Mouse (Mus musculus): ENCODE measurements around the gene Snupn. TPM values are rescaled to one million over a fixed set of nuclear protein-coding genes. Genes with fewer than 3 reads are reported as not detected.

The Snupn gene
- total RNA-seq, 1 experiment: 18.2 TPM

GRCm38 (mm10) chr9:56981502-56981901, 30.8 kb downstream of the Snupn start:
- TF ChIP-seq MAFK (IDR thresholded peaks at IDR 0.05; ENCODE audit: insufficient read depth, low read depth, low read length) (no peak), HCFC1 (IDR thresholded peaks at IDR 0.05; ENCODE audit: borderline replicate concordance, insufficient read depth, low read length) (no peak), ZC3H11A (IDR thresholded peaks at IDR 0.05; ENCODE audit: borderline replicate concordance, low read depth, low read length) (no peak), ZNF384 (IDR thresholded peaks at IDR 0.05; ENCODE audit: low read depth, low read length) (no peak), CHD2 (IDR thresholded peaks at IDR 0.05; ENCODE audit: low read depth, low read length) (no peak)

GRCm38 (mm10) chr9:56994286-56995197, 43.9 kb downstream of the Snupn start, which contains the start of gene Ptpn9:
TSS of gene Ptpn9 (plus strand) at chr9:56994923.
- Histone ChIP-seq H3K4me1 (ENCODE audit: control insufficient read depth in 2 of 2, insufficient read depth in 2 of 2, low read length in 2 of 2, poor library complexity in 1 of 2) (peaks cover 2 to 4% of the 10 kb centered on the region in 2 experiments; a peak in 2 of 4 replicates), H3K9ac (ENCODE audit: insufficient read depth, low read depth, low read length, poor library complexity, severe bottlenecking) (peak within 1 kb of the TSS; percentile 85), H3K27ac (ENCODE audit: insufficient read depth, low read depth, low read length, poor library complexity, severe bottlenecking) (peak within 1 kb of the TSS; percentile 54; the same call in 1 of the 2 replicates), H3K36me3 (ENCODE audit: control insufficient read depth, insufficient read depth, low read length, poor library complexity, severe bottlenecking) (no peaks in the 10 kb centered on the region), H3K9me3 (ENCODE audit: control insufficient read depth, insufficient read depth, low read depth, low read length) (no peaks in the 10 kb centered on the region), H3K4me3 (ENCODE audit: insufficient read depth in 1 of 2, low read depth in 1 of 2, low read length in 2 of 2, poor library complexity in 1 of 2, severe bottlenecking in 1 of 2) (peak within 1 kb of the TSS; percentile 78 to 86)
- TF ChIP-seq HCFC1 (IDR thresholded peaks at IDR 0.05; ENCODE audit: borderline replicate concordance, insufficient read depth, low read length) (no peak), ZC3H11A (IDR thresholded peaks at IDR 0.05; ENCODE audit: borderline replicate concordance, low read depth, low read length) (no peak), ZNF384 (IDR thresholded peaks at IDR 0.05; ENCODE audit: low read depth, low read length) (0 out of 2 replicates have a peak, but pooled peaks have one; percentile 8)
- in situ Hi-C loops (cut with MboI; ENCODE audit: low sequenced_read_pairs in 2 of 2, unreplicated experiment in 2 of 2): no loop called here
- DNase-seq (ENCODE audit: low read depth, low spot score): peak; percentile 78

More at GRCm38 (mm10) chr9:56981502-56981901, 30.8 kb downstream of the Snupn start:
- DNase-seq (ENCODE audit: low read depth, low spot score): no peak
- Histone ChIP-seq H3K4me1 (ENCODE audit: control insufficient read depth in 2 of 2, insufficient read depth in 2 of 2, low read length in 2 of 2, poor library complexity in 1 of 2) (0 out of 4 replicates have a peak, but pooled peaks cover 0 to 3% of the 10 kb centered on the region in 2 experiments), H3K36me3 (ENCODE audit: control insufficient read depth, insufficient read depth, low read length, poor library complexity, severe bottlenecking) (peaks cover 3% of the 10 kb centered on the region), H3K27ac (ENCODE audit: insufficient read depth, low read depth, low read length, poor library complexity, severe bottlenecking) (no peak overlapping the region), H3K9me3 (ENCODE audit: control insufficient read depth, insufficient read depth, low read depth, low read length) (no peaks in the 10 kb centered on the region), H3K4me3 (ENCODE audit: insufficient read depth in 1 of 2, low read depth in 1 of 2, low read length in 2 of 2, poor library complexity in 1 of 2, severe bottlenecking in 1 of 2) (no peak overlapping the region), H3K9ac (ENCODE audit: insufficient read depth, low read depth, low read length, poor library complexity, severe bottlenecking) (no peak overlapping the region)
- in situ Hi-C loops (cut with MboI; ENCODE audit: low sequenced_read_pairs in 2 of 2, unreplicated experiment in 2 of 2): no loop called here

- Histone ChIP-seq H3K9me3 (ENCODE audit: control insufficient read depth, insufficient read depth, low read depth, low read length) (no peaks in the 10 kb centered on the region), H3K36me3 (ENCODE audit: control insufficient read depth, insufficient read depth, low read length, poor library complexity, severe bottlenecking) (no peaks in the 10 kb centered on the region), H3K9ac (ENCODE audit: insufficient read depth, low read depth, low read length, poor library complexity, severe bottlenecking) (peak overlapping the region; percentile 85), H3K4me1 (ENCODE audit: control insufficient read depth in 2 of 2, insufficient read depth in 2 of 2, low read length in 2 of 2, poor library complexity in 1 of 2) (peaks cover 2 to 4% of the 10 kb centered on the region in 2 experiments; a peak in 2 of 4 replicates), H3K4me3 (ENCODE audit: insufficient read depth in 1 of 2, low read depth in 1 of 2, low read length in 2 of 2, poor library complexity in 1 of 2, severe bottlenecking in 1 of 2) (peak overlapping the region; percentile 78 to 86), H3K27ac (ENCODE audit: insufficient read depth, low read depth, low read length, poor library complexity, severe bottlenecking) (peak overlapping the region; percentile 54; the same call in 1 of the 2 replicates)
- DNase-seq (ENCODE audit: low read depth, low spot score): no peak
- peak; percentile 57; the same call in 1 of the 2 replicates for TF ChIP-seq ZNF384 (IDR thresholded peaks at IDR 0.05; ENCODE audit: low read depth, low read length)
- 0 out of 2 replicates have a peak, but pooled peaks have one; percentile 34 for TF ChIP-seq HCFC1 (IDR thresholded peaks at IDR 0.05; ENCODE audit: borderline replicate concordance, insufficient read depth, low read length)
- no peak for TF ChIP-seq CHD2 (IDR thresholded peaks at IDR 0.05; ENCODE audit: low read depth, low read length)
- in situ Hi-C loops (cut with MboI; ENCODE audit: low sequenced_read_pairs in 2 of 2, unreplicated experiment in 2 of 2): no loop called here
Observed at GRCm38 (mm10) chr9:56995198-56996027, 44.7 kb downstream of the Snupn start.

- DNase-seq (ENCODE audit: low read depth, low spot score): no peak
- Histone ChIP-seq H3K4me1 (ENCODE audit: control insufficient read depth in 2 of 2, insufficient read depth in 2 of 2, low read length in 2 of 2, poor library complexity in 1 of 2) (peaks cover 2 to 4% of the 10 kb centered on the region in 2 experiments; a peak in 2 of 4 replicates), H3K36me3 (ENCODE audit: control insufficient read depth, insufficient read depth, low read length, poor library complexity, severe bottlenecking) (no peaks in the 10 kb centered on the region), H3K27ac (ENCODE audit: insufficient read depth, low read depth, low read length, poor library complexity, severe bottlenecking) (no peak overlapping the region; the same call in 1 of the 2 replicates), H3K9ac (ENCODE audit: insufficient read depth, low read depth, low read length, poor library complexity, severe bottlenecking) (peak overlapping the region; percentile 85; the same call in 1 of the 2 replicates), H3K9me3 (ENCODE audit: control insufficient read depth, insufficient read depth, low read depth, low read length) (no peaks in the 10 kb centered on the region), H3K4me3 (ENCODE audit: insufficient read depth in 1 of 2, low read depth in 1 of 2, low read length in 2 of 2, poor library complexity in 1 of 2, severe bottlenecking in 1 of 2) (peak overlapping the region; percentile 78 to 86)
- TF ChIP-seq ZNF384 (IDR thresholded peaks at IDR 0.05; ENCODE audit: low read depth, low read length): no peak; the same call in 1 of the 2 replicates
- TF ChIP-seq MAFK (IDR thresholded peaks at IDR 0.05; ENCODE audit: insufficient read depth, low read depth, low read length): no peak
- no peak for TF ChIP-seq CHD2 (IDR thresholded peaks at IDR 0.05; ENCODE audit: low read depth, low read length)
- TF ChIP-seq ZC3H11A (IDR thresholded peaks at IDR 0.05; ENCODE audit: borderline replicate concordance, low read depth, low read length): no peak
- TF ChIP-seq HCFC1 (IDR thresholded peaks at IDR 0.05; ENCODE audit: borderline replicate concordance, insufficient read depth, low read length): no peak
- in situ Hi-C loops (cut with MboI; ENCODE audit: low sequenced_read_pairs in 2 of 2, unreplicated experiment in 2 of 2): no loop called here
Observed at GRCm38 (mm10) chr9:56996028-56996346, 45.3 kb downstream of the Snupn start.

Measured in ES-E14 (cell line).